ENCODE assay signal across 9 mouse cellular contexts in the genomic region with DNA sequence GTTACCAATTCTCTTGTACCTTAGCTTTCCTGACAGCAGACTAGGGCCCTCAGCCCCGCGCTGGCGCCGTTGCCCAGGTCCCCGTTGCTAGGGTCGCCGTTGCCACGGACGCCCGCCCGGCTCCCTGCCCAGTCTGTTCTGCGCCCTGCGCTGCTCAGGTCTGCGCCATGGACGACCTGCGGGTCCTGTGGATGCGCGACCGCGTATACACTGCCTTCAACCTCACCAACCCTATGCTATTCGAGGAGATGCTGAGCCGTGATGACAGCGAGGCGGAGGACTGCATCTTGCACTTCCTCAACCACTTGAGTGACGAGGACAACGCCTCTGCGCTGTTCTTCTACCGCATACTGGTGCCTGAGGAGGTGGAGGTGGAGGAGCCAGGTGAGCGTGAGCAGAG. TPM values are rescaled to one million over a fixed set of nuclear protein-coding genes. Genes with fewer than 3 reads are reported as not detected.
DNase-seq lines count a peak whose midpoint lies in the region; ATAC-seq lines count a peak whose summit lies in the region.
"Had no signal": no experiment of that assay in that cellular context is flagged by ENCODE, and none has a peak within 500 bp of the region (broad histone marks: within the 10 kb centered on the region; RNA-seq: fewer than 3 reads in every experiment).

Gene Dnah10, plus strand, starts transcription at position 89 of the 400 bp plus-strand sequence.

- 10% methylated on average over 29 of the region's 29 CpGs for WGBS in neural tube, embryonic 14.5 days

- no peak within 1 kb of the TSS for H3K27ac ChIP-seq in neural tube, embryonic 14.5 days (ENCODE audit: low read depth, low read length)

- H3K9me3 ChIP-seq in neural tube, embryonic 14.5 days (ENCODE audit: control insufficient read depth, low read length) = no peaks in the 10 kb centered on the region

- no peak within 1 kb of the TSS for H3K4me3 ChIP-seq in neural tube, embryonic 14.5 days (ENCODE audit: low read depth, low read length)

- no peaks in the 10 kb centered on the region; the same call in 1 of the 2 replicates for H3K4me1 ChIP-seq in neural tube, embryonic 14.5 days (ENCODE audit: control insufficient read depth, insufficient read depth, low read length)

- H3K36me3 ChIP-seq in neural tube, embryonic 14.5 days (ENCODE audit: control insufficient read depth, insufficient read depth, low read length) = peaks cover 31% of the 10 kb centered on the region

- peak; percentile 8 for DNase-seq in adrenal gland, postnatal 10 days
- no peak for DNase-seq in adrenal gland, adult 18-20 months (ENCODE audit: low spot score in 2 of 2)
- peak; percentile 30 for DNase-seq in ovary, postnatal 36 days (ENCODE audit: low spot score)
- DNase-seq in ovary, postnatal 10 days (ENCODE audit: low spot score) = no peak
- peak; percentile 41 to 50 for DNase-seq in left cerebral cortex, adult 8-10 months (ENCODE audit: low spot score in 2 of 2)
- no peak for DNase-seq in gastrocnemius, adult 8-10 months (ENCODE audit: low spot score in 2 of 2)
- DNase-seq in gastrocnemius, postnatal 10 days = no peak

- H3K9ac ChIP-seq in neural tube, embryonic 14.5 days (replicated peaks; ENCODE audit: low read depth, low read length) = no peak within 1 kb of the TSS

- peak; percentile 65; the same call in 1 of the 2 replicates for ATAC-seq in neural tube, embryonic 14.5 days (ENCODE audit: low read depth)

- no peak within 1 kb of the TSS for H3K4me2 ChIP-seq in neural tube, embryonic 14.5 days (ENCODE audit: low read depth, low read length)

- H3K27me3 ChIP-seq in neural tube, embryonic 14.5 days (ENCODE audit: control insufficient read depth, insufficient read depth, low read length) = no peaks in the 10 kb centered on the region

RNA-seq across cellular contexts. Expression of gene Dnah10, which starts in this region (rescaled TPM):
- 1 to 10 TPM in 1 of 2 experiments, under 1 TPM in 1; 0.33 to 1.2 TPM for total RNA-seq in adrenal gland, postnatal 10 days (2021)
- 1 to 10 TPM; 1.7 to 1.8 TPM for total RNA-seq in adrenal gland, adult 18-20 months (2021)
- total RNA-seq in left cerebral cortex, adult 8-10 months (2022) = under 1 TPM; 0.59 to 0.72 (median 0.67) TPM
- polyA plus RNA-seq in neural tube, embryonic 14.5 days (2014; fragmentation: Nextera tagmentation; extraction: Ambion mirVana) = 0.11 and 0.17 TPM in 2 replicates
- total RNA-seq in gastrocnemius, adult 8-10 months (2022) = under 1 TPM in 3 of 4 experiments, not detected in 1; 0.02 to 0.05 (median 0.02) TPM
- total RNA-seq in gastrocnemius, postnatal 10 days (2021) = under 1 TPM; 0.07 to 0.19 TPM
- total RNA-seq: neutrophil, adult 5-6 weeks had no signal

Comparison
In these comparisons a context has a peak if more than half of its experiments do, and no peak if none do; other contexts are left out.
1. DNase-seq: peak in adrenal gland, postnatal 10 days (single experiment) and ovary, postnatal 36 days (single experiment); none in adrenal gland, adult 18-20 months (0 of 2), ovary, postnatal 10 days (single experiment), gastrocnemius, adult 8-10 months (0 of 2) and gastrocnemius, postnatal 10 days (single experiment).
2. Peak in DNase-seq in left cerebral cortex, adult 8-10 months; RNA of the gene not detected or under 1 TPM.
3. Peak in ATAC-seq in neural tube, embryonic 14.5 days; RNA of the gene not detected or under 1 TPM.